Comparison of ENCODE assay signal across 9 mouse cellular contexts in the genomic region with DNA sequence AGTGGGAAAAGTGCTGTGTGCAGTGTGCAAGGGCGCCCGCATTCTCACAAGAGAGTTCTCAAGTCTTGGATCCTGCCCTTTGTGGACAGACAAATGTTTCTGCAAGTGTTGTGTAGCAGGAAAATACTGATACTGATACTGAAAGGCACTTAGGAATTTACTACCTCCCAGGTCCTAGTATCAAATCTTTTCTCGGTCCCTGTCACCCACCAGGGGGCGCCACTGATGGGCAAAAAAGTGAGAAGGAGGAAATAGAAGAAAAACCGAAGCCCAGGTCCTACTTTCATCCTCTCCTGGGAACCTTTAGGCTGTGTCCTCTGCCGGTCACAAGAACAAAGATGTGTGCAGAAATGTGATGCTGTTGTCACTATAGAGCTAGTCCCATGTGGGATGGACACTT. TPM values are rescaled to one million over a fixed set of nuclear protein-coding genes. Genes with fewer than 3 reads are reported as not detected.
DNase-seq lines count a peak whose midpoint lies in the region; ATAC-seq and TF ChIP-seq lines count a peak whose summit lies in the region.
"Had no signal": no experiment of that assay in that cellular context is flagged by ENCODE, and none has a peak within 500 bp of the region (broad histone marks: within the 10 kb centered on the region; RNA-seq: fewer than 3 reads in every experiment).

No protein-coding gene starts in this region.

- no peak overlapping the region for H3K9ac ChIP-seq in heart, adult 2 months (ENCODE audit: low read depth, low read length)

- TF ChIP-seq EP300 in heart, adult 2 months (IDR thresholded peaks at IDR 0.05; ENCODE audit: insufficient read depth, low read depth, low read length) = no peak

- intact Hi-C loops in heart, adult 2 months (cut with DNase I) = no loop called here
- intact Hi-C loops in left cerebral cortex, adult 2 months (cut with DNase I) = loop anchor here (5.0 kb wide), 1 partner anchor 53 kb away; no protein-coding TSS in a partner anchor

- H3K27me3 ChIP-seq in heart, adult 2 months (ENCODE audit: control insufficient read depth, insufficient read depth, low read length) = no peaks in the 10 kb centered on the region
- H3K27me3 ChIP-seq in heart, embryonic 10.5 days (ENCODE audit: insufficient read depth, poor library complexity, severe bottlenecking) = peaks cover 42% of the 10 kb centered on the region

- H3K27ac ChIP-seq in heart, adult 2 months = no peak overlapping the region
- H3K27ac ChIP-seq in heart, embryonic 10.5 days = no peak overlapping the region
- no peak overlapping the region for H3K27ac ChIP-seq in bone marrow macrophage, adult 2 months (ENCODE audit: insufficient read depth, low read depth, low read length)
- H3K27ac ChIP-seq in left cerebral cortex, adult 2 months = no peak overlapping the region

- H3K4me3 ChIP-seq in heart, adult 2 months = no peak overlapping the region
- no peak overlapping the region for H3K4me3 ChIP-seq in heart, embryonic 10.5 days
- no peak overlapping the region for H3K4me3 ChIP-seq in bone marrow macrophage, adult 2 months (ENCODE audit: insufficient read depth, low read length)
- no peak overlapping the region for H3K4me3 ChIP-seq in left cerebral cortex, adult 2 months

- peaks cover 1% of the 10 kb centered on the region; the same call in 1 of the 2 replicates for H3K4me1 ChIP-seq in heart, adult 2 months (ENCODE audit: control insufficient read depth, insufficient read depth, low read length)
- H3K4me1 ChIP-seq in heart, embryonic 10.5 days = no peaks in the 10 kb centered on the region
- no peaks in the 10 kb centered on the region for H3K4me1 ChIP-seq in bone marrow macrophage, adult 2 months (ENCODE audit: control insufficient read depth, insufficient read depth, low read length)

- H3K79me2 ChIP-seq in heart, adult 2 months (replicated peaks; ENCODE audit: control insufficient read depth, insufficient read depth, low read length) = no peaks in the 10 kb centered on the region

- no peaks in the 10 kb centered on the region for H3K9me3 ChIP-seq in heart, embryonic 10.5 days

- no peak for TF ChIP-seq POLR2A in heart, adult 2 months (IDR thresholded peaks at IDR 0.05; ENCODE audit: insufficient read depth, low read depth, low read length)
- no peak for TF ChIP-seq POLR2A in bone marrow macrophage, adult 2 months (IDR thresholded peaks at IDR 0.05; ENCODE audit: borderline replicate concordance, low read depth, low read length)

- ATAC-seq in neutrophil, adult 5-6 weeks (ENCODE audit: extremely low read depth, insufficient number of reproducible peaks, low FRiP score, poor library complexity, severe bottlenecking) = peak; percentile 71

- H3K36me3 ChIP-seq in heart, adult 2 months (ENCODE audit: control insufficient read depth, insufficient read depth, low read length) = no peaks in the 10 kb centered on the region
- H3K36me3 ChIP-seq in heart, embryonic 10.5 days = no peaks in the 10 kb centered on the region

- peak; percentile 43 to 60 for DNase-seq in heart, adult 2 months
- DNase-seq in heart, embryonic 10.5 days (ENCODE audit: low spot score) = no peak
- peak; percentile 74 to 80 for DNase-seq in CD8-positive naive resting alpha-beta T cell, adult 2 months (ENCODE audit: low read depth in 2 of 2, low spot score in 2 of 2)
- peak; percentile 20 to 29 for DNase-seq in frontal cortex, postnatal 25 days (ENCODE audit: low spot score in 2 of 2)
- peak; percentile 28 to 50 for DNase-seq in left cerebral cortex, adult 2 months (ENCODE audit: extremely low spot score in 1 of 2, low spot score in 2 of 2)
- peak; percentile 72 for DNase-seq in urinary bladder, postnatal 14 days (ENCODE audit: low spot score)

- 43% methylated on average over 6 of the region's 6 CpGs for WGBS in heart, adult 2 months
- 46% methylated on average over 6 of the region's 6 CpGs for WGBS in heart, embryonic 10.5 days

- TF ChIP-seq CTCF in heart, adult 2 months (IDR thresholded peaks at IDR 0.05) = peak; percentile 70
- peak; percentile 57 for TF ChIP-seq CTCF in bone marrow macrophage, adult 2 months (IDR thresholded peaks at IDR 0.05; ENCODE audit: low read depth, low read length)
- TF ChIP-seq CTCF in left cerebral cortex, adult 2 months (IDR thresholded peaks at IDR 0.05) = peak; percentile 61

RNA-seq across cellular contexts. Expression of gene Tm9sf2, which starts 27.4 kb away (rescaled TPM):
- total RNA-seq in heart, adult 2 months (2021) = 100 to 1,000 TPM; 121 to 143 TPM
- 71.0 and 146 TPM in 2 replicates for polyA plus RNA-seq in heart, adult 2 months (2012; rRNA removed)
- polyA plus RNA-seq in heart, embryonic 10.5 days (2016; fragmentation: Nextera tagmentation; extraction: Ambion mirVana) = 126 and 136 TPM in 2 replicates
- polyA plus RNA-seq in bone marrow macrophage, adult 2 months (2012; ENCODE audit: insufficient read depth, insufficient read length, missing spikeins) = 116 and 120 TPM in 2 replicates
- 100 to 1,000 TPM; 105 to 110 TPM for total RNA-seq in left cerebral cortex, adult 2 months (2021)
- 112 and 114 TPM in 2 replicates for total RNA-seq in neutrophil, adult 5-6 weeks (2017)

RNA-seq across cellular contexts. Expression of gene Timm8a2, which starts 45.0 kb away (rescaled TPM):
- not detected for total RNA-seq in heart, adult 2 months (2021)
- 0.32 TPM in 1 of 2 replicates, not detected in the other for polyA plus RNA-seq in heart, adult 2 months (2012; rRNA removed)
- polyA plus RNA-seq in heart, embryonic 10.5 days (2016; fragmentation: Nextera tagmentation; extraction: Ambion mirVana) = not detected in 2 replicates
- polyA plus RNA-seq in bone marrow macrophage, adult 2 months (2012; ENCODE audit: insufficient read depth, insufficient read length, missing spikeins) = not detected in 2 replicates
- not detected for total RNA-seq in left cerebral cortex, adult 2 months (2021)
- 1.2 and 2.7 TPM in 2 replicates for total RNA-seq in neutrophil, adult 5-6 weeks (2017)
- polyA plus RNA-seq: stomach, embryonic 14.5 days had no signal
